Mouse (Mus musculus): ENCODE measurements at regions not wholly inside any gene's neighbourhood (a gene's known extent, or its start where the extent isn't known, plus 50 kb on each side); places are given as distances from the start of the nearest gene placed in this dataset.

DNA sequence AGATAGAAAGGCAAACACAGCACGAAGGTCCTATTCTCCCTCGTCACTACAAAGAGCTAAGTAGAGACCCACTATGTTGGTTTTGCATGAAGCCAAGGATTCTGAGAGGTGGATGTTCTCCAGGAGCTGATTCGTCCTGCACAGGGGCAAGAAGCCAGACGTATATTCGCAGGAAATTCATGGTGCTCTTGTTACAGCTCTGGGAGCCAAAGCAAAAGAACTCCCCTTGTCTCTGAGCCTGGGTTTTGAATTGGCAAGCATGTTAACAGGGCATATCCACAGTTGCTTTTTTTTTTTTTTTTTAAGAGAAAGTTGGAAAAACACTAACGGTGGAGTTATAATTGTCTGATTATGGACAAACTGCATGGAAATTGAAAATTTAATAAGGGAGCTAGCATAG is 191.7 kb upstream of the Prickle1 start:
- no peak for ATAC-seq
- Histone ChIP-seq H3K9ac (no peak overlapping the region), H3K36me3 (no peaks in the 10 kb centered on the region), H3K27ac (no peak overlapping the region), H3K4me2 (replicated peaks) (no peak overlapping the region), H3K4me3 (replicated peaks) (no peak overlapping the region), H3K4me1 (replicated peaks) (0 out of 2 replicates have a peak, but pooled peaks cover 8% of the 10 kb centered on the region), H3K27me3 (replicated peaks) (no peaks in the 10 kb centered on the region), H3K9me3 (no peaks in the 10 kb centered on the region)
- 83% methylated on average over 6 of the region's 6 CpGs for WGBS

DNA sequence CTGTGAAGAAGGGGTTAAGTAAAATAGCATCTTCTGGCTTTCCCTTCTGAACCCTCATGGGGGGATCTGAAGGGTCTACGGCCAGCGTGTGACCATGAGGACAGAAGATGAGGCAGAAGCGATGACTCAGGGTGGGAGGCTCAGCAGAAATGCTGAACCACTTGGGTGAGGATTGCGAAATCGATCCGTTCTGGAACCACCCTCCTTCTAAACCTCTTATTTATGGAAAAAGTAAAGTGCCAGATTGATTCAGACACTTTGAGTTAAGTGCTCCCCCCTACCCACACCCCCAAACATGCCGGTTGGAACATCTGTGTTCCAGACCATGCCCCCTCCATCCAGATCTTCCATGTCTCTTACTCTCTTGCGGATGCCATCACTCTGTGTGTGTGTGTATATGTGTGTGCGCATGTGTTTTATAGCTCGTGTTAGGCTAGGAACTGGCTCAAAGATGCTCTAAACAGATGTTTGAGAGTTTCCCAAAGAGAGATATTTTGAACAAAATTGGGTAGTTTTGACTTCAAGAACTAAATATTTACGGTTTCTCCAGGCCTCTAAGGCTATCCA is 190.2 kb upstream of the Prickle1 start:
- Histone ChIP-seq H3K36me3 (no peaks in the 10 kb centered on the region), H3K4me3 (replicated peaks) (no peak overlapping the region), H3K4me1 (replicated peaks) (0 out of 2 replicates have a peak, but pooled peaks cover 3% of the 10 kb centered on the region), H3K9ac (no peak overlapping the region), H3K27ac (no peak overlapping the region), H3K27me3 (replicated peaks) (no peaks in the 10 kb centered on the region), H3K4me2 (replicated peaks) (no peak overlapping the region), H3K9me3 (no peaks in the 10 kb centered on the region)
- ATAC-seq = no peak; the same call in 1 of the 2 replicates
- WGBS = 61% methylated on average over 11 of the region's 11 CpGs

- 72% methylated on average over 4 of the region's 4 CpGs for WGBS
- Histone ChIP-seq H3K4me3 (replicated peaks) (no peak overlapping the region), H3K9ac (no peak overlapping the region), H3K27ac (no peak overlapping the region), H3K4me2 (replicated peaks) (no peak overlapping the region), H3K9me3 (no peaks in the 10 kb centered on the region), H3K27me3 (replicated peaks) (no peaks in the 10 kb centered on the region), H3K4me1 (replicated peaks) (0 out of 2 replicates have a peak, but pooled peaks cover 3% of the 10 kb centered on the region), H3K36me3 (no peaks in the 10 kb centered on the region)
- no peak for ATAC-seq
Measured at GRCm38 (mm10) chr15:93783736-93784135, 188.0 kb upstream of the Prickle1 start.

DNA sequence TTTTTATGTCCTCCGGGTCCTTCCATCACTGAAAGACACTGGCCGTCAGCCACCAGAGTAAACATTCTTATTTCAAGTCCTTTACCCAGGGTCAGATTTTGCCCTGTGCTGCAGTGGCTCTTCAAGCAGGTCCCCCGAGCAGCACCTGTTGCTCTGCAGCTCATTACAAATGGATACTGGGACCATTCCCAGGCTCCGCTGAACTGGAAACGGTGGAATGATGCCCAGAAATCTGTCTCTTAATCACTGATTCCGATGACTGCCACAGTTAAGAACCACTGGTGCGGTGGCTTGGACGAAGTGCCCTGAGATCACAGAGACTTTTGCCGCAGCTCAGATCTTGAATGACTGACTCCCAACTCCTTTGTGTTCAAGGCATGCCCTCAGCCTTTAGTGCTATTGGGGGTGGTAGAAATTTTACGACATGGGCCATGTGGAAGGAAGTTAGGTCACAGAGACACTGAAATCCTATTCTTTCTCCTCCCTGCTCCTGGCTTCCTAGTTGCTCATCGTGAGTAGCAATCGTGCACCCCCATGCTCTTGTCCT is 179.6 kb upstream of the Prickle1 start:
- Histone ChIP-seq H3K9ac (no peak overlapping the region), H3K4me3 (replicated peaks) (no peak overlapping the region), H3K9me3 (no peaks in the 10 kb centered on the region), H3K36me3 (no peaks in the 10 kb centered on the region), H3K27ac (no peak overlapping the region), H3K4me1 (replicated peaks) (no peaks in the 10 kb centered on the region), H3K4me2 (replicated peaks) (no peak overlapping the region), H3K27me3 (replicated peaks) (no peaks in the 10 kb centered on the region)
- WGBS = 71% methylated on average over 12 of the region's 12 CpGs
- ATAC-seq = no peak

GRCm38 (mm10) chr15:93774340-93774739 is 178.6 kb upstream of the Prickle1 start:
- Histone ChIP-seq H3K4me3 (replicated peaks) (no peak overlapping the region), H3K9me3 (no peaks in the 10 kb centered on the region), H3K4me2 (replicated peaks) (no peak overlapping the region), H3K27ac (no peak overlapping the region), H3K9ac (no peak overlapping the region), H3K36me3 (no peaks in the 10 kb centered on the region), H3K27me3 (replicated peaks) (no peaks in the 10 kb centered on the region), H3K4me1 (replicated peaks) (no peaks in the 10 kb centered on the region)
- 62% methylated on average over 4 of the region's 4 CpGs for WGBS
- ATAC-seq = no peak

DNA sequence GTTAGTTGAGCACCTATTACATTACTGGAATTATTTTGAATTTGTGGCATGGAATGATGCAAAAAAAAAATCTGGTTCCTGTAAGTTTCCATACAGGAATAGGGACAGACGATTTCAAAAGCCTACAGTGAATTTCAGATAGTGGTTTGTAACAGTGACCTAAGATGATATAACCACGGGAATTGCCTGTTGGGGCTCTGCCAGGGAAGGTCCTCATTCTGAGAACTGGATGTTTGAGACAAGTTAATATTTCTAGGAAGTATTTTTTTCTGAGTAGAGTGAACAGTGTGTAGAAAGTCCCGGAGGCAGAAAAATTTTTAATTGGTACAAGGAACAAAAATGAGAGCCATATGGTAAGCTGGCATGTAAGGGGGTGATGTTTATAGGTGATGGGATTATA is 171.3 kb upstream of the Prickle1 start:
- 74% methylated on average over 3 of the region's 3 CpGs for WGBS
- ATAC-seq = no peak
- no peak overlapping the region for H3K27ac ChIP-seq
- no peaks in the 10 kb centered on the region for H3K27me3 ChIP-seq (replicated peaks)
- H3K9me3 ChIP-seq = no peaks in the 10 kb centered on the region
- H3K36me3 ChIP-seq = no peaks in the 10 kb centered on the region
- no peak overlapping the region for H3K4me2 ChIP-seq (replicated peaks)
- no peak overlapping the region for H3K4me3 ChIP-seq (replicated peaks)
- H3K9ac ChIP-seq = no peak overlapping the region
- H3K4me1 ChIP-seq (replicated peaks) = no peaks in the 10 kb centered on the region

DNA sequence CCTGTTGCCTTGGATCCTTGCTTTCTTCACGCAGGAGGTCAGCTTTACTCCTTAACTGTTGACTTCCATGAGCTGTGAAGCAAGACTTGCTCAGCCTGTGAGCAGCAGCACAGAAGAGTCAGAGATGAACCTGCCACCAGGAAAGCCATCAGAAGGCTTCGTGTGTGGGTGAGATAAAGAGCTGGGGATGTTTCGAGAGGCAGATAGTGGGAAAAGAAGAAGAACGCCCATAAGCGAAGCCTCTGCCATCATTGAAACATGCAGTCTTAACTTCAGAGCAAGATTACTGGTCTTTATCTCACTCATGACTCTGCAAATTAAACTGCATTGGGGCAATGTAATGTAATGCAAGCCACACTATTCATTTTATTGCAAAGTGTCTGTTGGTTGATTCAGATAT is 167.4 kb upstream of the Prickle1 start:
- Histone ChIP-seq H3K4me2 (replicated peaks) (no peak overlapping the region), H3K27me3 (replicated peaks) (no peaks in the 10 kb centered on the region), H3K4me3 (replicated peaks) (no peak overlapping the region), H3K4me1 (replicated peaks) (no peaks in the 10 kb centered on the region), H3K36me3 (no peaks in the 10 kb centered on the region), H3K9ac (no peak overlapping the region), H3K9me3 (no peaks in the 10 kb centered on the region), H3K27ac (no peak overlapping the region)
- ATAC-seq = no peak
- WGBS = 82% methylated on average over 5 of the region's 5 CpGs

DNA sequence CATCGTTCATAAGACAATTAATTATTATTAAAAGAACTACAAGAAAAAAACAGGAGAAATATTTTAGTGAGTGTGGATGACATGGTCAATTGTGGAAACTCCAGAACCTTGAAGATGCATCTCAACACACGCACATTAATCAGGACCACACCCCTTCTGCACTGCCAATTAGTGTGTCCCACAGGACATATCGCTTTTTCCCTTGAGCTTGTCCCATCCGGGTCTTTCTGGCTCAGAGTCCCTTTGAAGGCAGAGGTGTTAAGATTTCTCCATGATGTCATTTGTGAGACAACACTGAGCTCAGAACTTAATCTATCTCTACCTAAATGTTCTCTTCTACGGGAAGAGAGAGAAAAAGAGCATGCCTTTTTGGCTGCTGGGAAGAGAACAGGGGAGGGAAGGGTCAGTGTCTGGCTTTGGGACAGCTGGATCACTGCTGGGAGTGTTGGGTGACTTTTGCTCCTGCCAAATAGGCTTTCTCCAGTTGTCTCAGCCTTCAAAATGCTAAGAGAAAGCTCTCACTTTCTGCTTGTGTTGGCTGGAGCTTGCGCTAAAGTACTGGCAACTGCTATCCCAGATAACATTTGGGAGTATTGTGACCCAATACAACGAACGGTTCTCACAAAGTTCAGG is 162.6 kb upstream of the Prickle1 start:
- H3K9me3 ChIP-seq = no peaks in the 10 kb centered on the region
- no peak overlapping the region for H3K9ac ChIP-seq
- WGBS = 76% methylated on average over 8 of the region's 8 CpGs
- no peaks in the 10 kb centered on the region for H3K4me1 ChIP-seq (replicated peaks)
- ATAC-seq = no peak
- H3K27me3 ChIP-seq (replicated peaks) = no peaks in the 10 kb centered on the region
- H3K27ac ChIP-seq = no peak overlapping the region
- no peaks in the 10 kb centered on the region for H3K36me3 ChIP-seq
- H3K4me2 ChIP-seq (replicated peaks) = no peak overlapping the region
- H3K4me3 ChIP-seq (replicated peaks) = no peak overlapping the region

GRCm38 (mm10) chr15:93755989-93756388 is 160.3 kb upstream of the Prickle1 start:
- no peak overlapping the region for H3K4me2 ChIP-seq (replicated peaks)
- WGBS = 80% methylated on average over 5 of the region's 5 CpGs
- no peaks in the 10 kb centered on the region for H3K4me1 ChIP-seq (replicated peaks)
- ATAC-seq = no peak
- H3K9me3 ChIP-seq = no peaks in the 10 kb centered on the region
- H3K36me3 ChIP-seq = no peaks in the 10 kb centered on the region
- H3K27me3 ChIP-seq (replicated peaks) = no peaks in the 10 kb centered on the region
- no peak overlapping the region for H3K9ac ChIP-seq
- H3K4me3 ChIP-seq (replicated peaks) = no peak overlapping the region
- H3K27ac ChIP-seq = no peak overlapping the region

GRCm38 (mm10) chr15:93751817-93752216 is 156.1 kb upstream of the Prickle1 start:
- Histone ChIP-seq H3K4me1 (replicated peaks) (no peaks in the 10 kb centered on the region), H3K9me3 (no peaks in the 10 kb centered on the region), H3K27me3 (replicated peaks) (no peaks in the 10 kb centered on the region), H3K4me2 (replicated peaks) (no peak overlapping the region), H3K9ac (no peak overlapping the region), H3K27ac (no peak overlapping the region), H3K36me3 (no peaks in the 10 kb centered on the region), H3K4me3 (replicated peaks) (no peak overlapping the region)
- no peak for ATAC-seq
- WGBS = 82% methylated on average over 14 of the region's 14 CpGs

- no peak overlapping the region for H3K4me3 ChIP-seq (replicated peaks)
- ATAC-seq = peak; percentile 84
- H3K27me3 ChIP-seq (replicated peaks) = no peaks in the 10 kb centered on the region
- H3K9ac ChIP-seq = no peak overlapping the region
- no peak overlapping the region for H3K27ac ChIP-seq
- no peaks in the 10 kb centered on the region for H3K4me1 ChIP-seq (replicated peaks)
- no peaks in the 10 kb centered on the region for H3K36me3 ChIP-seq
- WGBS = 18% methylated on average over 8 of the region's 8 CpGs
- H3K9me3 ChIP-seq = no peaks in the 10 kb centered on the region
- H3K4me2 ChIP-seq (replicated peaks) = no peak overlapping the region
Measured at GRCm38 (mm10) chr15:93750953-93751352, 155.3 kb upstream of the Prickle1 start.

DNA sequence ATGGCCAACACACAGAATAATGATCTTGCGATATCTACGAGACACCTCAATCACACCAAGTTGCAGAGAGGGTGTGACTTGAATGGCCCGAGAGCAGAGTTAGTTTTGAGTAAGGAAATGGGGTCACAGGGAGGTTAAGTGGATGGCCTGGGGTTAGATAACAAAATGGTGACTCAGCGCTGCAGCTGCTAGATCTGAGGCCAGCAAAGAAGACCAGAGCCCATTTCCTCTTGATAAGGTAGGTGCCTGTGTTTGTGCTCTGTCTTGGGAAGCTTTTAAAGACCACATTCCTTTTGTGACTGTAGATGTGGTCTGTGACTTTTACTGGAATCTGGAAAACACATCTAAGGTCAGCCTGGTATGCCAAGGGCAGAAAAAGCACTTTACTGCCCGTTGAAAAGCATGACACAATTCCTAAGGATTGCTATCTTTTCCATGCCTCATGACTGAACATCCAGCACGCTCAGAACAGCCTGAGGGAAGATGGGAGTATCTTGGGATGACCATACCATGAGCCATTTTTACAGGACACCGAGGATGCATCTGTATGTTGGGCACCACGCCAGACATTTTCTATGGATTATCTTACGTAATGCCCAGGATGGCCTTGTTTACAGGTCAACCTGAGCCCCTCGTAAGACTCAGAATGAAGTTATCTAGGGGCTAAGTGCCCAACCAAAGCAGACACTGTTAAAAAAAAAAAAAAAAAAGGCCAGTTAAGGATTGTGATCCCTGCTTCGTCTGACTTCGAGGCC is 148.7 kb upstream of the Prickle1 start:
- ATAC-seq = peak; percentile 82

More for the DNA sequence above, 148.7 kb upstream of the Prickle1 start:
- H3K9me3 ChIP-seq = no peaks in the 10 kb centered on the region
- peaks cover 7% of the 10 kb centered on the region; the same call in 1 of the 2 replicates for H3K4me1 ChIP-seq (replicated peaks)
- no peak overlapping the region for H3K4me3 ChIP-seq (replicated peaks)
- no peaks in the 10 kb centered on the region for H3K27me3 ChIP-seq (replicated peaks)
- no peak overlapping the region for H3K27ac ChIP-seq
- no peak overlapping the region for H3K4me2 ChIP-seq (replicated peaks)
- WGBS = 30% methylated on average over 12 of the region's 12 CpGs
- H3K9ac ChIP-seq = no peak overlapping the region
- no peaks in the 10 kb centered on the region for H3K36me3 ChIP-seq
